Mouse (Mus musculus) heart, embryonic 14.5 days (tissue): ENCODE data around the gene Mob3b. TPM values are rescaled to one million over a fixed set of nuclear protein-coding genes. Genes with fewer than 3 reads are reported as not detected.

Source experiments
- ATAC-seq: fragments of 200-750 bp; cut with Nextera tagmentation; 2 replicates; pipeline ENCODE4 v1.8.0; 2017; ENCODE audit warnings: low read depth, moderate TSS enrichment; ENCODE audit not compliant: insufficient number of reproducible peaks, insufficient read depth, low FRiP score
- H3K27ac ChIP-seq, 2 experiments: fragments of 200-500 bp in 1 of 2; fragments of 300-500 bp in 1 of 2; sonication (generic) in 1 of 2; replicated peaks in 1 of 2; 2 replicates each; pipeline ENCODE4 v1.5.1; 2012 to 2014; ENCODE audit warnings: low read depth in 2 of 2, low read length in 2 of 2, control low read depth in 1 of 2, mild to moderate bottlenecking in 1 of 2, mixed read lengths in 1 of 2; ENCODE audit not compliant: control insufficient read depth in 1 of 2, insufficient read depth in 1 of 2
- H3K27me3 ChIP-seq: fragments of 300-500 bp; sonication (generic); 2 replicates; pipeline ENCODE4 v1.6.1; 2014; ENCODE audit warnings: mild to moderate bottlenecking, low read length, control low read depth; ENCODE audit not compliant: control insufficient read depth, insufficient read depth
- H3K36me3 ChIP-seq: fragments of 300-500 bp; sonication (generic); 2 replicates; pipeline ENCODE4 v1.6.1; 2014; ENCODE audit warnings: mild to moderate bottlenecking, control low read depth, low read length, mixed read lengths; ENCODE audit not compliant: control insufficient read depth, insufficient read depth
- H3K4me1 ChIP-seq, 2 experiments: fragments of 200-500 bp in 1 of 2; fragments of 300-500 bp in 1 of 2; sonication (generic) in 1 of 2; 2 replicates each; pipeline ENCODE4 v1.6.1; 2012 to 2014; ENCODE audit warnings: low read length in 2 of 2, control low read depth in 1 of 2, mixed read lengths in 1 of 2; ENCODE audit not compliant: control insufficient read depth in 2 of 2, insufficient read depth in 2 of 2
- H3K4me2 ChIP-seq: fragments of 300-500 bp; sonication (generic); 2 replicates; pipeline ENCODE4 v1.6.1; 2014; ENCODE audit warnings: mild to moderate bottlenecking, low read length
- H3K4me3 ChIP-seq, 2 experiments: fragments of 200-500 bp in 1 of 2; fragments of 300-500 bp in 1 of 2; sonication (generic) in 1 of 2; 2 replicates each; pipeline ENCODE4 v1.5.1; 2012 to 2014; ENCODE audit warnings: low read length in 2 of 2, mild to moderate bottlenecking in 2 of 2, control low read depth in 1 of 2, low read depth in 1 of 2, moderate library complexity in 1 of 2; ENCODE audit not compliant: control insufficient read depth in 1 of 2, insufficient read depth in 1 of 2
- H3K9ac ChIP-seq: fragments of 300-500 bp; sonication (generic); 2 replicates; pipeline ENCODE4 v1.6.1; 2014; ENCODE audit warnings: mild to moderate bottlenecking, low read length
- H3K9me3 ChIP-seq: fragments of 300-500 bp; sonication (generic); 2 replicates; pipeline ENCODE4 v1.6.1; 2016; ENCODE audit warnings: low read length, control low read depth; ENCODE audit not compliant: control insufficient read depth
- WGBS: fragments of 180-500 bp; shearing (Covaris S2); extraction: QIAGEN DNeasy Blood & Tissue Kit; methylation state at CpG from one replicate; pipeline ENCODE4 v1.1.7; 2014; 5-methylcytosine and 5-hydroxymethylcytosine counted together
- polyA plus RNA-seq: library from polyadenylated mRNA; unstranded; fragments of >200 nt; fragmentation: Nextera tagmentation; extraction: Ambion mirVana; gene quantifications from 2 replicates; pipeline ENCODE4 v1.2.1, GENCODE M21; 2014

Mob3b gene
- polyA plus RNA-seq, 1 experiment from 2014 or later = 3.5 TPM

- Histone ChIP-seq H3K4me1 (peaks cover 0 to 2% of the 10 kb centered on the region in 2 experiments; a peak in 1 of 4 replicates), H3K36me3 (no peaks in the 10 kb centered on the region), H3K4me2 (no peak overlapping the region), H3K27ac (no peak overlapping the region), H3K4me3 (no peak overlapping the region), H3K27me3 (no peaks in the 10 kb centered on the region), H3K9ac (no peak overlapping the region), H3K9me3 (no peaks in the 10 kb centered on the region)
- ATAC-seq = no peak
- WGBS = 61% methylated on average over 12 of the region's 12 CpGs
Observed at GRCm38 (mm10) chr4:35177926-35178645, 20.8 kb upstream of the Mob3b start.

DNA sequence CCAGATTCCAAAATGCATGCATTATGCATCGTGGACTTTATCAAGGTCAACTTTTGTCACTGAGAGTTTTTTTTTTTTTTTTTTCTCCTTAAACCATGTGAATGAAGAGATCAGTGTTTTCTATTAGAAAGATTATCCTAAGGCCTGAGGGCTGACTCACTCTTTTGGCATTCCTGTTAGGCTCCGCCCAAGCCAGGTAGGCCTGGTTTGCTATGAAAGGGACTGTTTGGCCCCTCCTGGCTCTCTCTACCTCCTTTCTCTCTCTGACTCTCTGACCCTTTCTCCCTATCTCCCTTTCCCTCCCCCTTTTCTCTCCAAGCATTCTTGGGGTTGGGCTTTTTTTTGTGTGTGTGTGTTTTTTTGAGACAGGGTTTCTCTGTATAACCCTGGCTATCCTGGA is 18.3 kb upstream of the Mob3b start:
- Histone ChIP-seq H3K9me3 (no peaks in the 10 kb centered on the region), H3K9ac (no peak overlapping the region), H3K4me1 (peaks cover 0 to 2% of the 10 kb centered on the region in 2 experiments; a peak in 1 of 4 replicates), H3K4me2 (no peak overlapping the region), H3K27me3 (no peaks in the 10 kb centered on the region), H3K4me3 (no peak overlapping the region), H3K27ac (no peak overlapping the region), H3K36me3 (no peaks in the 10 kb centered on the region)
- no peak for ATAC-seq
- WGBS = 79% methylated on average over 2 of the region's 2 CpGs

GRCm38 (mm10) chr4:35173551-35173950 is 16.3 kb upstream of the Mob3b start:
- H3K4me3 ChIP-seq = no peak overlapping the region
- no peak overlapping the region for H3K27ac ChIP-seq
- 71% methylated on average over 1 of the region's 1 CpGs for WGBS
- H3K4me2 ChIP-seq = no peak overlapping the region
- no peaks in the 10 kb centered on the region for H3K9me3 ChIP-seq
- ATAC-seq = no peak
- H3K27me3 ChIP-seq = no peaks in the 10 kb centered on the region
- H3K4me1 ChIP-seq = peaks cover 0 to 2% of the 10 kb centered on the region in 2 experiments; a peak in 1 of 4 replicates
- no peaks in the 10 kb centered on the region for H3K36me3 ChIP-seq
- no peak overlapping the region for H3K9ac ChIP-seq

GRCm38 (mm10) chr4:35172471-35172870 is 15.2 kb upstream of the Mob3b start:
- Histone ChIP-seq H3K36me3 (no peaks in the 10 kb centered on the region), H3K27me3 (no peaks in the 10 kb centered on the region), H3K4me2 (no peak overlapping the region), H3K4me3 (no peak overlapping the region), H3K4me1 (no peaks in the 10 kb centered on the region), H3K27ac (no peak overlapping the region), H3K9ac (no peak overlapping the region), H3K9me3 (no peaks in the 10 kb centered on the region)
- WGBS = 87% methylated on average over 2 of the region's 2 CpGs
- ATAC-seq = no peak

GRCm38 (mm10) chr4:35169571-35170125 is 12.4 kb upstream of the Mob3b start:
- Histone ChIP-seq H3K4me3 (no peak overlapping the region), H3K9me3 (no peaks in the 10 kb centered on the region), H3K4me1 (no peaks in the 10 kb centered on the region), H3K36me3 (no peaks in the 10 kb centered on the region), H3K9ac (no peak overlapping the region), H3K27ac (no peak overlapping the region), H3K27me3 (no peaks in the 10 kb centered on the region), H3K4me2 (no peak overlapping the region)
- 69% methylated on average over 13 of the region's 13 CpGs for WGBS
- no peak for ATAC-seq

DNA sequence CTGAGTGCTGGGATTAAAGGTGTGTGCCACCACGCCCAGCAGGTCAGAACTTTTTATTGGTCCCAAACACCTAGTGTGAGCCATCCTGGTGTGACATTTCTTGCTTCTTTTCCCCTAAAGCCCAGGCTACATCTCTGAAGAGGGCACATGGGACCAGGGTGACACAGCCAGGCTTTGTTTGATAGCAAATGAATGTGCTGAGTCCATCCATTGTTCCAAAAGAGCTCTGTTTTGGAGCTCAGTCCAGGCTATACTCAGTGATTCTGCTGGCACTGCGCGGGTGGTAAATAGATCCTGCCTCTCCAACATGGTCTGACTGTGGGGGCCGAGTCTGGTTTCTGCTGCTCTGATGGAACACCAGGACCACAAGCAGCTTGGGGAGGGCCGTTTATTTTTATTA is 10.6 kb upstream of the Mob3b start:
- H3K9me3 ChIP-seq = no peaks in the 10 kb centered on the region
- H3K4me3 ChIP-seq = no peak overlapping the region
- no peaks in the 10 kb centered on the region for H3K36me3 ChIP-seq
- ATAC-seq = no peak
- WGBS = 79% methylated on average over 5 of the region's 5 CpGs
- no peaks in the 10 kb centered on the region for H3K27me3 ChIP-seq
- H3K27ac ChIP-seq = no peak overlapping the region
- H3K9ac ChIP-seq = no peak overlapping the region
- H3K4me2 ChIP-seq = no peak overlapping the region
- H3K4me1 ChIP-seq = no peaks in the 10 kb centered on the region

DNA sequence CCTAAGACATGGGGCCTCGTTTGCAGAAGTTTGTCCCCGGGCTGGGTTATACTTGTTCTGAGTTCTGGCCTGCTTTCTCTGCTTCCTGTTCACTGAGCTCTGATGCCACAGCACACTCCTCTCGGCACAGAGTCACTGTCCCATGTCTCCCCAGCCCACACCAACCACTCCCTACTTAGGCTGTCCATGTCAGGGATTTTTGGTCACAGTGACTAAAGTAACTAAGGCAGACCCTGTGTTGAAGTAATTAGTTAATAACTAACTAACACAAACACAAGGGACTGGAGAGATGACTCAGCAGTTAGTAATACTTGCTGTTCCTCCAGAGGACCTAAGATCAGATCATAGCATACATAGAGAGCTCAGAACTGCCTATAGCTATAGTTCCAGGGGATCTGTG is 8.7 kb upstream of the Mob3b start:
- H3K9ac ChIP-seq = no peak overlapping the region
- no peaks in the 10 kb centered on the region for H3K27me3 ChIP-seq
- no peaks in the 10 kb centered on the region for H3K4me1 ChIP-seq
- H3K4me3 ChIP-seq = no peak overlapping the region
- no peak overlapping the region for H3K4me2 ChIP-seq
- no peaks in the 10 kb centered on the region for H3K36me3 ChIP-seq
- no peaks in the 10 kb centered on the region for H3K9me3 ChIP-seq
- H3K27ac ChIP-seq = no peak overlapping the region
- no peak for ATAC-seq
- WGBS = 81% methylated on average over 3 of the region's 3 CpGs

DNA sequence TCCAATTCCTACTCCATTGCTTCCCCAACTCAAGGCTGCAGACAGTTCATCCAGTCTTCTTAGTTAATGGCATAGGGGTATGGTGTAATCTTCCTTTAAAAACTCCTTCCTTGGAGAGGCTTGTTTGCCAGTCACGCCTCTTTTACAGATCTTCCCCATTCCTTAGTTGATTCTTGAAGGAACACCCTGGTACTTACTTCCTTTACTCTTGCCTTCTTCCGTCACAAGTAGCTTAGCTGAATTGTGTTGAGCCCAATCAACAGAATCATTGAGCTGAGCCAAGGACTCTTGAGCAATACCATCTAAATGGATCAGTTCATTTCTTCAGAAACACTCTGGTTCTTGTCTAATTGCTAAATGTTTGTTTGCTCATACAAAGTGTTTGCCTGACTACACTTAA is 8.0 kb upstream of the Mob3b start:
- Histone ChIP-seq H3K27ac (no peak overlapping the region), H3K27me3 (no peaks in the 10 kb centered on the region), H3K36me3 (no peaks in the 10 kb centered on the region), H3K9ac (no peak overlapping the region), H3K4me3 (no peak overlapping the region), H3K4me1 (no peaks in the 10 kb centered on the region), H3K9me3 (no peaks in the 10 kb centered on the region), H3K4me2 (no peak overlapping the region)
- 83% methylated on average over 2 of the region's 2 CpGs for WGBS
- ATAC-seq = no peak
